Mouse (Mus musculus) CH12.LX (cell line): ENCODE data around the gene Aldh3b2. TPM values are rescaled to one million over a fixed set of nuclear protein-coding genes. Genes with fewer than 3 reads are reported as not detected.

Source experiments
- DNase-seq: peaks from one replicate; pipeline ENCODE4 v3.0.0-alpha.2; 2013; ENCODE audit errors: extremely low read depth
- H3K27ac ChIP-seq: 2 replicates; pipeline ENCODE4 v1.5.1; 2012; ENCODE audit warnings: low read depth, mild to moderate bottlenecking, control low read depth, moderate library complexity; ENCODE audit not compliant: insufficient read depth
- H3K27me3 ChIP-seq: replicated peaks from 2 replicates; pipeline ENCODE3; 2012; ENCODE audit warnings: inconsistent platforms
- H3K36me3 ChIP-seq, 2 experiments: replicated peaks in 1 of 2; 2 replicates each; pipeline versions ENCODE3 to v1.6.1; 2012; ENCODE audit warnings: inconsistent platforms in 1 of 2, low read length in 1 of 2, mild to moderate bottlenecking in 1 of 2, mixed read lengths in 1 of 2, moderate library complexity in 1 of 2; ENCODE audit not compliant: control insufficient read depth in 1 of 2, insufficient read depth in 1 of 2
- H3K4me1 ChIP-seq, 2 experiments: 2 replicates each; pipeline ENCODE4 v1.6.1; 2012; ENCODE audit warnings: inconsistent platforms in 1 of 2, moderate library complexity in 1 of 2; ENCODE audit not compliant: insufficient read depth in 2 of 2, control insufficient read depth in 1 of 2
- H3K4me2 ChIP-seq: 2 replicates; pipeline ENCODE4 v1.6.1; 2012; ENCODE audit warnings: low read depth, mild to moderate bottlenecking, control low read depth; ENCODE audit not compliant: poor library complexity, insufficient read depth, severe bottlenecking
- H3K4me3 ChIP-seq, 3 experiments: fragments of 150-350 bp in 1 of 3; sonication (generic) in 1 of 3; replicated peaks in 1 of 3; 2 replicates each; pipeline versions ENCODE3 to v1.5.1; 2011 to 2012; ENCODE audit warnings: low read depth in 2 of 3, low read length in 2 of 3, mild to moderate bottlenecking in 2 of 3, moderate library complexity in 2 of 3, control low read depth in 1 of 3, improper control_type of control experiment in 1 of 3, inconsistent platforms in 1 of 3, mixed read lengths in 1 of 3; ENCODE audit not compliant: poor library complexity in 1 of 3
- H3K79me2 ChIP-seq: replicated peaks from 2 replicates; pipeline ENCODE4 v1.6.1; 2012; ENCODE audit warnings: mild to moderate bottlenecking, moderate library complexity; ENCODE audit not compliant: control insufficient read depth, poor library complexity, insufficient read depth, severe bottlenecking; ENCODE audit errors: extremely low read depth
- H3K9ac ChIP-seq: 2 replicates; pipeline ENCODE4 v1.6.1; 2012; ENCODE audit warnings: low read depth, mild to moderate bottlenecking, control low read depth, moderate library complexity; ENCODE audit not compliant: insufficient read depth
- H3K9me3 ChIP-seq: replicated peaks from 2 replicates; pipeline ENCODE3; 2012; ENCODE audit warnings: low read length, inconsistent platforms, mixed read lengths
- BHLHE40 ChIP-seq: IDR thresholded peaks from 2 replicates; pipeline ENCODE4 v1.6.1; 2011; ENCODE audit warnings: mild to moderate bottlenecking, low read depth, low read length, improper control_type of control experiment
- CHD1 ChIP-seq: IDR thresholded peaks from 2 replicates; pipeline ENCODE4 v1.6.1; 2012; ENCODE audit warnings: low read depth, low read length, improper control_type of control experiment, inconsistent platforms
- CHD2 ChIP-seq: IDR thresholded peaks from 2 replicates; pipeline ENCODE4 v1.6.1; 2011; ENCODE audit warnings: low read length, improper control_type of control experiment
- EP300 ChIP-seq: IDR thresholded peaks from 2 replicates; pipeline ENCODE4 v1.6.1; 2011; ENCODE audit warnings: low read length, improper control_type of control experiment
- ETS1 ChIP-seq: conservative IDR thresholded peaks from 2 replicates; pipeline ENCODE4 v1.6.1; 2012; ENCODE audit warnings: low read depth, mild to moderate bottlenecking, inconsistent platforms, low read length, improper control_type of control experiment, moderate library complexity
- GABPA ChIP-seq: IDR thresholded peaks from 2 replicates; pipeline ENCODE4 v1.6.1; 2012; ENCODE audit warnings: low read depth, low read length, improper control_type of control experiment, inconsistent platforms; ENCODE audit not compliant: insufficient replicate concordance
- JUND ChIP-seq: conservative IDR thresholded peaks from 2 replicates; pipeline ENCODE4 v1.6.1; 2011; ENCODE audit warnings: low read depth, low read length, improper control_type of control experiment
- KAT2A ChIP-seq: IDR thresholded peaks from 2 replicates; pipeline ENCODE4 v1.6.1; 2012; ENCODE audit warnings: low read length, improper control_type of control experiment, inconsistent platforms; ENCODE audit not compliant: insufficient replicate concordance
- MAFK ChIP-seq: IDR thresholded peaks from 2 replicates; pipeline ENCODE4 v1.6.1; 2011; ENCODE audit warnings: low read length, improper control_type of control experiment; ENCODE audit not compliant: insufficient replicate concordance
- MXI1 ChIP-seq: IDR thresholded peaks from 2 replicates; pipeline ENCODE4 v1.6.1; 2011; ENCODE audit warnings: mild to moderate bottlenecking, low read depth, low read length, improper control_type of control experiment
- NELFE ChIP-seq: IDR thresholded peaks from 2 replicates; pipeline ENCODE4 v1.6.1; 2011; ENCODE audit warnings: low read depth, low read length, improper control_type of control experiment
- PAX5 ChIP-seq: IDR thresholded peaks from 2 replicates; pipeline ENCODE4 v1.6.1; 2012; ENCODE audit warnings: low read length, inconsistent platforms, mixed read lengths
- RAD21 ChIP-seq: IDR thresholded peaks from 2 replicates; pipeline ENCODE4 v1.6.1; 2011; ENCODE audit warnings: low read depth, mild to moderate bottlenecking, low read length, improper control_type of control experiment, moderate library complexity
- RCOR1 ChIP-seq: conservative IDR thresholded peaks from 2 replicates; pipeline ENCODE4 v1.6.1; 2012; ENCODE audit warnings: low read depth, mild to moderate bottlenecking, inconsistent platforms, low read length, improper control_type of control experiment
- TBP ChIP-seq: conservative IDR thresholded peaks from 2 replicates; pipeline ENCODE4 v1.6.1; 2011; ENCODE audit warnings: low read depth, low read length, improper control_type of control experiment
- TCF12 ChIP-seq: IDR thresholded peaks from 2 replicates; pipeline ENCODE4 v1.6.1; 2014; ENCODE audit warnings: low read depth, mild to moderate bottlenecking, inconsistent platforms, low read length, improper control_type of control experiment
- UBTF ChIP-seq: IDR thresholded peaks from 2 replicates; pipeline ENCODE4 v1.6.1; 2012; ENCODE audit warnings: low read depth, mild to moderate bottlenecking, inconsistent platforms, low read length, improper control_type of control experiment, moderate library complexity
- USF1 ChIP-seq: IDR thresholded peaks from 2 replicates; pipeline ENCODE4 v1.6.1; 2014; ENCODE audit warnings: low read depth, mild to moderate bottlenecking, inconsistent platforms, low read length, improper control_type of control experiment
- USF2 ChIP-seq: conservative IDR thresholded peaks from 2 replicates; pipeline ENCODE4 v1.6.1; 2011; ENCODE audit warnings: low read depth, low read length, improper control_type of control experiment
- ZKSCAN1 ChIP-seq: IDR thresholded peaks from 2 replicates; pipeline ENCODE4 v1.6.1; 2012; ENCODE audit warnings: low read depth, inconsistent platforms, low read length, improper control_type of control experiment, borderline replicate concordance
- dilution Hi-C: fragments of 300-500 bp; cut with MboI; formaldehyde crosslinking; loops from 2 replicates; pipeline ENCODE4 v1.14.3; 2020; ENCODE audit warnings: low sequenced_read_pairs; ENCODE audit not compliant: extremely low pct_unique_long_range_greater_than_20kb, extremely low pct_ligation_motif_present
- in situ Hi-C: fragments of 300-500 bp; cut with MboI; formaldehyde crosslinking; loops from 3 replicates; pipeline ENCODE4 v1.14.3; 2019; ENCODE audit warnings: low sequenced_read_pairs, low pct_ligation_motif_present, low pct_unique_long_range_greater_than_20kb, mixed read lengths
- polyA plus RNA-seq: library from polyadenylated mRNA; unstranded; fragments of >175 nt; gene quantifications from 2 replicates; pipeline ENCODE4 v1.2.1, GENCODE M21; 2012; ENCODE audit warnings: low read depth; ENCODE audit not compliant: insufficient read length
- total RNA-seq, 2 experiments: library from RNA; depleted of rRNA; stranded (reverse); fragments of 300-350 nt in 1 of 2; fragments of >200 nt in 1 of 2; gene quantifications; 2 replicates each; pipeline ENCODE4 v1.2.3; 2012 to 2014

The Aldh3b2 gene
- total and polyA plus RNA-seq, 3 experiments: not detected

DNA sequence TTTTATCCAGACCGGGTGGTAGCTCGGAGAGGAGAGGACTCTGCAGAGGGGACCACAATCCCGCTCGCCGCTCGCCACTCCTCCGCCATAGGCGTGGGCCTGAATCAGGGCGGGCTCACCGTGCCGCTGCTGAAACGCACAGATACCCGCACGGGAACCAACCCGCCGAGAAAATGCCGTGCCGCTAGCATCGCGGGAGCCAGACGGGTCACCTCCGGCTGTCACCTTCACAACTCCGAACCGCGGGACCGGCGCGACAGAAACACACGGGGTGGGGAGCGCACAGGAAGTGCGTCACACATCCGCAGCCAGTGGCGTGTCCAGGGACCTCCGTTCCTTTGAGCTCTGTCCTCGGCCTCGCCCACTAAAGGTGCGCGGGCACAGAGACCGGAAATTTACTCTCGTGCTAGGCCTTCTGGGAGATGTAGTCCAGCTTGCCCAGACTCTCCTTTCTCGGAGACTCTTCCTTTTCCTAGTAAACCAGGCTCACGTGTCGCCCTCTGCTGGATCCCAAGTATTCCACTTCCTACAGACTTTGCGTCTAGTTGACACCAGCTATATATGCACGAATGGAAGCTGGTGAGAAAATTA is 40.4 kb downstream of the Aldh3b2 start, which contains the start of gene Ndufv1 (continued):
- TF ChIP-seq BHLHE40: peak; percentile 79
- 0 out of 2 replicates have a peak, but pooled peaks have one; percentile 60 for TF ChIP-seq JUND
- no peak for TF ChIP-seq EP300
- no peak for TF ChIP-seq USF2
- peak; percentile 86 for TF ChIP-seq TCF12
- TF ChIP-seq USF1: 0 out of 2 replicates have a peak, but pooled peaks have one; percentile 6
- peak; percentile 91 for TF ChIP-seq NELFE
- no peak for TF ChIP-seq CHD1
- TF ChIP-seq KAT2A: peak; percentile 96
- peak; percentile 65; the same call in 1 of the 2 replicates for TF ChIP-seq TBP
- TF ChIP-seq PAX5: no peak
- TF ChIP-seq RCOR1: peak; percentile 47; the same call in 1 of the 2 replicates
- no peak for TF ChIP-seq ZKSCAN1
- TF ChIP-seq, all 38 proteins: peak for 27

DNA sequence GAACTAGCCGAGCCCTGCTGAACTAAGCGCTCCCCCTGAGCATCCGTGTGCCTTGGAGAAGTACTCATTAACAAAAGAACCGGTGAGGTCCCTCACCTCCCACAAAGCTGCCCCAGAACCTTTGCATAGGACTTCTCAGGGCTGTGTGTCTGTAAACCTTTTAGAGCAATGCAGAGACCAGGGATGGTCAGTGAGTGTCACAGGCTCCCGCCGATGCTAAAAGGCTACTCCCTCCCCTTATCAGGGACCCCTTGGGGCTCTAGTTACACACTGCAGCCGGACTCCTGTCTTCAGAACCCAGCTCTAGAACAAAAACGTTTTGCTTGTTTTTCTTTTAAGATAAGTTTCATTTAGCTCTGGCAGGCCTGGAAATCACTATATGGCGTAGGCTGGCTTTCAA is 40.9 kb downstream of the Aldh3b2 start:
- DNase-seq: no peak
- Histone ChIP-seq H3K9me3 (no peaks in the 10 kb centered on the region), H3K27me3 (peaks cover 2% of the 10 kb centered on the region), H3K4me2 (peak overlapping the region; percentile 65), H3K36me3 (peaks cover 25 to 33% of the 10 kb centered on the region in 2 experiments), H3K27ac (no peak overlapping the region), H3K9ac (peak overlapping the region; percentile 68; the same call in 1 of the 2 replicates), H3K4me1 (peaks cover 4 to 18% of the 10 kb centered on the region in 2 experiments), H3K79me2 (peaks cover 8% of the 10 kb centered on the region; the same call in 1 of the 2 replicates), H3K4me3 (peak overlapping the region; percentile 62 to 98 (median 86))
- dilution Hi-C loops (no loop called here), in situ Hi-C loops (no loop called here)
- TF ChIP-seq JUND (no peak), CHD1 (no peak), USF2 (no peak), UBTF (no peak), GABPA (no peak), USF1 (no peak), MAFK (no peak), CHD2 (no peak), MXI1 (no peak), RAD21 (no peak), BHLHE40 (no peak), KAT2A (no peak), EP300 (no peak), ETS1 (no peak)
